Mouse (Mus musculus) liver (tissue): ENCODE data around the gene Ttc22.
A peak's percentile ranks its signal among the peaks of the same experiment; 100 is the strongest.

Experiments
- DNase-seq: peaks from one replicate; pipeline ENCODE4 v3.0.0-alpha.2; 2020; ENCODE audit warnings: mixed read lengths

The Ttc22 gene

DNA sequence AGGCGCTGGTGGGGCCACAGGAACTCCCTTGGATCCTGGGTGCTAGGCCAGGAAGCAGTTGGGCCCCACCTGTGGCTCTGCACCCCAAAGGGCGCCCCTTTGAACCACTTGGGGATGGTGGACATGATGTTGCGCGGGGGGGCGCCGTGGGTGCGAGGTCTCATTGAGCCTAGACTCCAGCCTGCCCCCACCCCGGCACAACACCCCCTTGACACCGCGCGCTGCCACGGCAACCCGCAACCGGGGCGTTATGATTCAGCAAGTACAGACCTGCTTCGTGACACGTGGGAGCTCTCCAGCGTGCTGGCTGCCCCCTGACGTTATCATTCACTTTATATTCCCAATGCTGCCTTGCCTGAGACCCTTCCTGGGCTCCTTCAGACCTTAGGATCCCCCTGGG, 5.2 kb upstream of the Ttc22 start, which contains the start of gene Lexm:
Gene Lexm (minus strand): TSS at position 186 of the 400 bp plus-strand sequence.
- peak; percentile 64 for DNase-seq

DNA sequence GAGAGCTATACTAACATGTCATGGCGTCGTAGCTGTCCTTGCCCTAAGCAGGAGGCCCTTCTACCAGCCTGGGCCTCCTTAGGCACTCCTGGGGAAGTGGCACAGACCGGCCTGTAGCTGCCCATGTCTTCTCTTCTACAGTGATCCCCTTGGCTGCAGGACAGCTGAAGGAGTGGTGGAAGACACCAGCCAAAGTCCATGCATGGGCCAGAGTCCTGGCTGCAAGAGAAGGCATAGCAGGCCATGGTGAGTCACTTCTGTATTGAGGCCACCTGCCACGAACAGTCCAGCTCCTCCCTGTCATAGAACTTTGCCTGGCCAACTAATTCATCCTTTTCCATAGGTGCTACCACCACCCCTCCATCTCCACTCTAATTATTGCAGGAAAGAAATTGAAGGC, 3.3 kb upstream of the Ttc22 start:
- no peak for DNase-seq

DNA sequence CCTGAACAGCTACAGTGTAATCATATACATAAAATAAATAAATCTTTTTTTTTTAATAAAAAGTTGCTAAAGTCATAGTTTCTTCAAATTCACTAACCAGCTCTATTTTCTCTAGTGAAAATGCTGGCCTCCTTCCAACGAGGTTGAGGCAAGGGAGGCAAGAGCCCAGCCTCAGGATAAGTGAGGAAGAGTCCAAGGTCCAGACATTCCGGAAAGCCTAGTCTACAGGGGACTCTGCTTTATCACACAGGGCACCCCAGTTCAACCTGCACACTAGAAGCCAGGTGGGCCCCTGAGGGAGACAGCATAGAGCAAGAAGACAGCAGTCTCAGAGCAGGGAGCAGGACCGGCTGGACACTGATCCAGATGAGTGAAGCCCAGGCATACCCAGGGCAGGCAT, 804 bp upstream of the Ttc22 start:
- no peak for DNase-seq

GRCm38 (mm10) chr4:106622712-106623111, 480 bp downstream of the Ttc22 start:
- DNase-seq = no peak

GRCm38 (mm10) chr4:106624271-106624670, 2.0 kb downstream of the Ttc22 start:
- no peak for DNase-seq

GRCm38 (mm10) chr4:106627809-106628208, 5.6 kb downstream of the Ttc22 start:
- no peak for DNase-seq

GRCm38 (mm10) chr4:106628650-106629360, 6.6 kb downstream of the Ttc22 start:
- no peak for DNase-seq

- no peak for DNase-seq
These were observed 7.1 kb downstream of the Ttc22 start for GRCm38 (mm10) chr4:106629374-106629773.

- DNase-seq = peak; percentile 70
These were observed 8.3 kb downstream of the Ttc22 start for GRCm38 (mm10) chr4:106630333-106631220.

DNA sequence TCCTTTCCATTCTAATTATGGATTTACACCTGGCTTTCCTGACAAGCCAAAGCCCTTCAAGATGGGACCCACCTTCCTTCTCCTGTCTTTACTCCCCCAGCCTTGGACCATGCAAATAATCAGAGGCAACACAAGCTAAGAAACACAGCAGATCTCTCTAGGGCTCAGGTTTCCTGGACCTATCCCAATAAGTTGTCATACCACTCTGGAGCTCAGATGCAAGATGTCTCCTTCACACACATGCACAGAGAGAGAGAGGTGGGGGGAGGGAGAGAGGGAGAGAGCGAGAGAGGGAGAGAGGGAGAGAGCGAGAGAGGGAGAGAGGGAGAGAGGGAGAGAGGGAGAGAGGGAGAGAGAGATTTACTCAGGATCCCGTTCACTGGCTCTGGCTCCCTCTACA, 10.1 kb downstream of the Ttc22 start:
- DNase-seq = no peak

DNA sequence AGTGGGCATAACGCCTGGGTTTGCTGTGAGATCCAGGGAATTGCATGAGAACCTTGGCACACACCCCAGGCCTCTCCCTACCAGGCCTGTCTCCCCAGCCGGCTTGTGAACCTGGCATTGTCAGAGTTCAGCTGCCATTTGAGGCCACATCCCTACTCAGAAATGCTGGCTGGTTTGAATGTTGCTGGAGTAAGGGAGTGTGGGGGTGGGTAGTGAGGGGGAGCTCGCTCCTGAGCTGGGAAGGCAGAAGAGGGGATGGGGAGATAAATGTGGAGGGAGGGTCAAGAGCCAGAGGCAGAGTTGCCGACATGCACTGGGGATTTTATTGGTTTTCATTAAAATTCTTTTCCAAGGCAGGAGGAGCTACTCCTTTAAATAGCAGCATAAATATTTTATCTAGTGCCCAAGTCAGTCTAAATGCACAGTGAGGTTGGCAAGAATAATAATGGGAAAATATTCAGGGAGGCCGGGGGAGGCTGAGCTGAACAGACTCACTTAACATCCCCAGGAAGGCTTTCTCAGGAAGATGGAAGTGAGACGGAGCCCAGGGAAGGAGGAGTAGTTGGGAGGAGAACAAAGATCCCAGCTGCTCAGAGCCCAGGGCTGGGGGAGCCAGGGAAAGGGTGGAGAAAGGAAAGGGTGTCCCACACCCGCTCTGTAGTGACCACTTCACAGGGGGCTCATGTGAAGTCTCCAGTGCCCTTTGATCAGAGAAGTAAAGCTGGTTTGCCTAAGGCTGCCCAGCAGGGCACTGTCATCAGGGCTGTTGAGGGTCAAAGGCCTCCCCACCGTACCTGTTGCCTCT, 11.3 kb downstream of the Ttc22 start:
- no peak for DNase-seq

DNA sequence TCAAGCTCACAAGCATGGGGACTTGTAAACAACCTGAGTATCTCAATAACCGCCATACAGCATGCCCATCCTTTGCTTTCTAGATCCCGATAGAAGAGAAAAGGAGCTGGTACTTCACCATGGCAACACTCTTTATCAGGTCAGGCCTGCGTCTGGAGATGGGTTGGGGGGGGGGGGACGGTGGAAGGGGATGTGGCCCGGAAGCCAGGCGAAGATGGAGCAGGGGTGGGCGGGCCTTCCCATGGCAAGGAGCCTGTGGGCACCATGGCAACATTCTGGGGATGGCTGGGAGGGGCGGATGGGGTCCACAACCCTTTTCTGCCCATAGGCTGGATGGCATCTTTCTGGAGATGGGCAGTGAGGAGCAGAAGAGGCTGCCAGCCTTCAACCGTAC, 11.9 kb downstream of the Ttc22 start:
- no peak for DNase-seq

DNA sequence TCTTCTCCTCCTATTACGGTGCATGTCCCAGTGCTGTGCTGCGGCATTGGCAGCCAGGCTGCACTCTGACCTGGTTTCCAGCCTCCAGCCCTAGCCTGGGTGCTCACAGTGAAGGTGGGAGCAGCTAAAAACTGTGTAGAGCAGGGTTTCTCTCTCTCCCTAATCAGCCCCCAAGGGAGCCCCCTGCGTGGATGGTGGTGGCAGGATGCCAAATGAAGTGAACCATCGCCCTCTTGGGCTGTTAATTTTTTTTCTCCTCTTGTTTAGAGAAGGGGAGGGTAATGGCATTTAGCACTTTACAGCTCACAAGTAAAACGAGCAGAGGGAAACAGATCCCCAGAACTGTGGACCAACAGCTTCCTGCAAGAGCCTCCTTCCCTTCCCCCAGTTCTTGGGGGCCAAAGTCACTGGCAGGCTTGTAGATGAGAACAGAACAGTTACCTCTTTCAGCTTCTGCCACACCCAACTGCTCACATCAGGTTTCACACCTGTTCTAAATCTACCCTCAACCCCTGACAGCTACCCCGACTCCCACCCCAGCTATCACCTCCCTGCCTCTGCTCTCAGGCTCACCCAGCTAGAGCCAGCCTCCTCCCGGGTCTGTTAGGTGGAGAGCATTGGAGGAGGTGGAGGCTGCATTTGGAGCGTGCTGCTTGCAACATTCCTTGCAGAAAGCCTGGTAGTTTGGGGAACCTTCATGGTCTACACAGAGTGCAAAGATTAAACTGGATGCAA, 21.4 kb downstream of the Ttc22 start:
- DNase-seq = no peak

- no peak for DNase-seq
These were observed 22.0 kb downstream of the Ttc22 start for GRCm38 (mm10) chr4:106644218-106644610.

DNA sequence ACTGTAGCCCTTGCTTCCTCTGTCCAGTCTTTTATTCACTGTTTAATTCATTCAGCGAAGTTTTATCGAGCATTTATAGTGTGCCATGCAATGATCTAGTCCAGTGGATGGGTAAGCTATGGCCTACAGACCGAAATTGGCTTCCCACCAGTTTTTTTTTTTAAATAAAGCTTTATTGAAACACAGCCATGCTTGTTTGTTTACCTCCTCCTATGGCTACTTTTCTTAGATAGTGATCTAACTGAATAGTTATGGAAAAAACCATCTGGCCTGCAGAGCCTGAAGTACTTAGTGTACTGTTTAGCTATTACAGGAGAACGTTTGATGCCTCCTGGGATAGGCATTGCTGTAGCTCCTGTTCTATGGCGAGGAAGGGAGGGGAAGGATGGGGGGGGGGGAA, 23.6 kb downstream of the Ttc22 start:
- no peak for DNase-seq

- no peak for DNase-seq
These were observed 24.9 kb downstream of the Ttc22 start for GRCm38 (mm10) chr4:106647137-106647536.

DNA sequence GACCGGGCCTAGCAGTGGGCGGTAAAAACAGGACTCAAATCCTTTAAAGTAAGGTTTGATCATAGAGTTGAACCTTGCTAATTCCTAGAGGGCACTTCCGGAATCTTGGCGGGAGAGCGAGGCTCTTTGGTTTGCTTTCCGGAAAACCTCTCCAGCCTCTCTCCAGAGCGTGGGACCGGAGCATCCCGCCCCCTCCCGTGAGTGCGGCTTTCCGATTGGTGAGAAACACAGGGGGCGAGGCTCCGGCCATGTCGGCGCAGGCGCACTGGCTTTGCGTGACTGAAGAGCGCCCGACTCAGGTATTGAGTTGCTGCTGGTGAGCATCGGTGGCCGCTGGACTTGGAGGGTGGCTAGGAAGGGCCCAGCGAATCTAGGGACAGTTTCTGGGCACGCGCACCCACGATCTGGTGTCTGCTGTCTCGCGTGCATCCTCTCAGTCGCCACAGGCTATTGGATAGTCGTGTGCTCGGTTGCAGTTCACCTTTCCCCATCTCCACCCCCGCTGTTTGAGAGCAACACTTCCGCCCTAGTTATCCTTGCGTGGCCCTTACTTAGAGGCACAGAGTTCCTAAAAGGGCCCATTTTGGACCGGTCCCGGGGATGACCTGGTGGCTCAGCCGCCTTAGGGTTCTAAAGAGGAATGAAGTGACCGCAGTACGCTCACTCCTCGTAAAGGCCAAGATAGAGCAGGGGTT, 28.7 kb downstream of the Ttc22 start, which contains the start of gene Pars2:
Gene Pars2 (plus strand): TSS at position 237 of the 695 bp plus-strand sequence.
- peak; percentile 97 for DNase-seq

DNA sequence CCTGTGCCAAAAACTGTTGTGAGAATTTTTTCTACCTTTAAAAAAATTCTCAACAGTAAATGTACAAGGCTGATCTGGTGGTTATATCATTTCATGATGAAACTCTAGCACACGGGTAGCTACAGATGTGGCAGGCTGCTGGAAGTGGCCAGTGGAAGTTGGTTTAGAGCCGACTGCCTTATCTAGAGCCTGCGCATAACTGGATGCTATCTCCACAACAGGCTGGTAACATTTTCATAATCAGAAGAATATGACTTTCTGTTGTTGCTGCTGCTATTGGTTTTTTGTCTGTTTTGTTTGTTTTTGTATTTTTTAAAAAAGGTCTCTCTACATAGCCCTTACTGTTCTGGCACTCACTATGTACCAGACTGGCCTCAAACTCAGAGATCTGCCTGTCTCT, 30.3 kb downstream of the Ttc22 start:
- no peak for DNase-seq

DNA sequence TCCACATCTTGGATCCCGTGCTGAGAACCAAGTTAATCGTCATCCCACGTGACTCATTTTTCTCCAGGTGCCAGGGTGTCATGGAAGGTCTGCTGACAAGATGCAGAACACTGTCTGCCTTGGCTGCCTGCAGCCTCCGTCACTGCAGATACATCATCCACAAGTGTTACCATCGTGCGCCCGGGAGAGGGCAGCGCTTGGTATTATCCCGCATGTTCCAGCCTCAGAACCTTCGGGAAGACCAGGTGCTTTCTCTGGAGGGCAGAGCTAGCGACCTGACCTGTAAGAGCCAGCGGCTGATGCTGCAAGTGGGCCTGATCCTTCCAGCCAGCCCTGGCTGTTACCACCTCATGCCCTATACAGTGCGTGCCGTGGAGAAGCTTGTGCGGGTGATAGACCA, 30.8 kb downstream of the Ttc22 start:
- DNase-seq = no peak

GRCm38 (mm10) chr4:106655681-106656080, 33.4 kb downstream of the Ttc22 start:
- DNase-seq = no peak

DNA sequence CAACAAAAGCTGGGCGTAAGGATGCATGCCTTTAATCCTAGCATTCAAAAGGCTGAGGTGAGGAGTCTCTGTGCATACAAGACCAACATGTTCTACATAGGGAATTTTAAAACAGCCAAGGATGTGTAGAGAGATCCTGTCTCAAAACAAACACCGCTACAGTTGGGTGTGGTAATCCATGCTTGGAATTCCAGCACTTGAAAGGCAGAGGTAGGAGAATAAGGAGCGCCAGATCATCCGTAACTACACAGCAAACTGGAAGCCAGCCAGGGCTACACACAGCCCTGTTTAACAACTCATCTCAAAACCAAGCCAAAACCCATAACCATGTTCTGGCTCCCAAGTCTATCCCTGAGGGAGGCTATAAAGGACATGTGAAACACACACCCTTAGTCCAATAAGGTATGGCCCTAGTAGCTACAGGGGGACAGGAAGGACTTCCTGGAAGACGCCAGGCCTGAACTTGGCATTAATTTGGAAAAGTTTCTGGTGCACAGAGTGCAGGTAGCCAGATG, 41.8 kb downstream of the Ttc22 start:
- DNase-seq = no peak

DNA sequence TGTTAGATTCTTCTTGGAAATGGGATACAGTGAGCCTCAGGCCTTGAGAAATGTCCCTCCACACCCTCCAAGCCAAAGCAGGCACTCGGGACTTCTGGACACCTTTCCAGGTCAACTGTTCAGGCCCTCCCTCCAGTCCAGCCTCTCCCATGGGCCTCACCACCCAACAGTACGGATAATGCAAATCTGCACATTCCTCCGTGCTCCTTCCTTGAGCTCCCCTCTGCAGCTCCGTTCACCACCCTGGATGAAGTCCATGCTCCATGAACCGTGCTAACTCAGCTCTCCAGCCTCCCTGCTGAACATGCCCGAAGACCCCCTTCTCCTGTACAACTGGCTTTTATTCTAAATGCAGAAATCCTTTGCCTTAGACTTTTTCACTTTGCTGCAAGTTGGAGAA, 42.5 kb downstream of the Ttc22 start:
- no peak for DNase-seq
